Mouse (Mus musculus) embryonic facial prominence, embryonic 15.5 days (tissue): ENCODE measurements around the gene Wnt3a. TPM values are rescaled to one million over a fixed set of nuclear protein-coding genes. Genes with fewer than 3 reads are reported as not detected.
A peak's percentile ranks its signal among the peaks of the same experiment; 100 is the strongest.

ENCODE experiments used
- ATAC-seq: fragments of 200-750 bp; cut with Nextera tagmentation; 2 replicates; pipeline ENCODE4 v1.8.0; 2017; ENCODE audit warnings: low read depth, moderate TSS enrichment; ENCODE audit not compliant: insufficient number of reproducible peaks, low FRiP score, low TSS enrichment
- H3K27ac ChIP-seq: fragments of 300-500 bp; sonication (generic); replicated peaks from 2 replicates; pipeline ENCODE4 v1.5.1; 2015; ENCODE audit warnings: mild to moderate bottlenecking, inconsistent platforms
- H3K27me3 ChIP-seq: fragments of 300-500 bp; sonication (generic); 2 replicates; pipeline ENCODE4 v1.6.1; 2015; ENCODE audit warnings: inconsistent platforms
- H3K36me3 ChIP-seq: fragments of 300-500 bp; sonication (generic); 2 replicates; pipeline ENCODE4 v1.6.1; 2015; ENCODE audit warnings: mild to moderate bottlenecking, inconsistent platforms
- H3K4me1 ChIP-seq: fragments of 300-500 bp; sonication (generic); 2 replicates; pipeline ENCODE4 v1.6.1; 2015; ENCODE audit warnings: inconsistent platforms
- H3K4me2 ChIP-seq: fragments of 300-500 bp; sonication (generic); replicated peaks from 2 replicates; pipeline ENCODE4 v1.6.1; 2015; ENCODE audit warnings: mild to moderate bottlenecking, inconsistent platforms
- H3K4me3 ChIP-seq: fragments of 300-500 bp; sonication (generic); replicated peaks from 2 replicates; pipeline ENCODE4 v1.5.1; 2015; ENCODE audit warnings: mild to moderate bottlenecking, inconsistent platforms
- H3K9ac ChIP-seq: fragments of 300-500 bp; sonication (generic); 2 replicates; pipeline ENCODE4 v1.6.1; 2015; ENCODE audit warnings: inconsistent platforms
- H3K9me3 ChIP-seq: fragments of 300-500 bp; sonication (generic); replicated peaks from 2 replicates; pipeline ENCODE4 v1.6.1; 2016; ENCODE audit warnings: inconsistent platforms
- WGBS: fragments of 180-500 bp; shearing (Covaris S2); methylation state at CpG from one replicate; pipeline ENCODE4 v1.1.7; 2015; 5-methylcytosine and 5-hydroxymethylcytosine counted together
- polyA plus RNA-seq: library from polyadenylated mRNA; unstranded; fragments of >200 nt; fragmentation: Nextera tagmentation; extraction: Ambion mirVana; gene quantifications from 2 replicates; pipeline ENCODE4 v1.2.1, GENCODE M21; 2015

Gene Wnt3a
- polyA plus RNA-seq, result 2.5 and 3.4 TPM in 2 replicates

DNA sequence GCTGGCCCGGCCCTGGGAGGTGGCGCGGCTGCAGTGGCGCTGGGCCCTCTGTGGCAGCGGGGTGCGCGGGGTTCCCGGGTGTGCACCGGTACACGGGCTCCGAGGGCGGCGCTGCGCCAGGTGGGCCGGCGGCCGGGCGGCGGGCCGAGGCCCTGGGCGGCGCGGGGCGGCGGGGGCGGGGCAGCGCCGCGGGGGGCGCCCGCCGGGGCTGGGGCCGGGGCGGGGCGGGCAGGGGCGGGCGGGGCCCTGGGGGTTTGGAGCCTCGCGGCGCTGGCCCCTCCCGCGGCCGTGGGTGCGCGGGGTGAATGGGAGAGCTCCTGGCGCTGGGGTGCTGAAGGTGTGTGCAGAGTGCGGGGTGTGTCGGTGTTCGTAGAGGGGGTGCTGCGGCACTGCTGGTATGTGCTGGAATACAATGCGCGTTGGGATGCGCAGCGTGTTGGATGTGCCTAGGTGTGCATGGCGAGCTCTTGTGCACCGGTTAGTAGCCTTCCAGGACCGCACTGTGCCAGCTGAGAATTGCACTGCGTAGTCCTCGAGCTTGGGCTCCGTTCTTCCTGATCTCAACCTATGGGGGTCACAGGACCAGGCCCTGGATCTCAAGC, at the start of gene Wnt3a:
Wnt3a (minus strand) TSS at position 51 of the 602 bp plus-strand sequence.
- no peaks in the 10 kb centered on the region for H3K36me3 ChIP-seq
- no peak within 1 kb of the TSS for H3K27ac ChIP-seq
- peak within 1 kb of the TSS; percentile 42 for H3K4me3 ChIP-seq
- H3K9ac ChIP-seq, result no peak within 1 kb of the TSS
- H3K4me1 ChIP-seq, result peaks cover 27% of the 10 kb centered on the region
- no peak for ATAC-seq
- H3K9me3 ChIP-seq, result no peaks in the 10 kb centered on the region
- WGBS, result under 1% methylated on average over 58 of the region's 60 CpGs
- H3K27me3 ChIP-seq, result peaks cover 86% of the 10 kb centered on the region
- H3K4me2 ChIP-seq, result peak within 1 kb of the TSS; percentile 68

GRCm38 (mm10) chr11:59338736-59339120, 48.2 kb upstream of the Wnt3a start:
- Histone ChIP-seq H3K4me2 (no peak overlapping the region), H3K27me3 (no peaks in the 10 kb centered on the region), H3K36me3 (no peaks in the 10 kb centered on the region), H3K4me3 (no peak overlapping the region), H3K9me3 (no peaks in the 10 kb centered on the region), H3K27ac (no peak overlapping the region), H3K4me1 (peaks cover 4% of the 10 kb centered on the region; the same call in 1 of the 2 replicates), H3K9ac (no peak overlapping the region)
- no peak for ATAC-seq
- 81% methylated on average over 2 of the region's 2 CpGs for WGBS

DNA sequence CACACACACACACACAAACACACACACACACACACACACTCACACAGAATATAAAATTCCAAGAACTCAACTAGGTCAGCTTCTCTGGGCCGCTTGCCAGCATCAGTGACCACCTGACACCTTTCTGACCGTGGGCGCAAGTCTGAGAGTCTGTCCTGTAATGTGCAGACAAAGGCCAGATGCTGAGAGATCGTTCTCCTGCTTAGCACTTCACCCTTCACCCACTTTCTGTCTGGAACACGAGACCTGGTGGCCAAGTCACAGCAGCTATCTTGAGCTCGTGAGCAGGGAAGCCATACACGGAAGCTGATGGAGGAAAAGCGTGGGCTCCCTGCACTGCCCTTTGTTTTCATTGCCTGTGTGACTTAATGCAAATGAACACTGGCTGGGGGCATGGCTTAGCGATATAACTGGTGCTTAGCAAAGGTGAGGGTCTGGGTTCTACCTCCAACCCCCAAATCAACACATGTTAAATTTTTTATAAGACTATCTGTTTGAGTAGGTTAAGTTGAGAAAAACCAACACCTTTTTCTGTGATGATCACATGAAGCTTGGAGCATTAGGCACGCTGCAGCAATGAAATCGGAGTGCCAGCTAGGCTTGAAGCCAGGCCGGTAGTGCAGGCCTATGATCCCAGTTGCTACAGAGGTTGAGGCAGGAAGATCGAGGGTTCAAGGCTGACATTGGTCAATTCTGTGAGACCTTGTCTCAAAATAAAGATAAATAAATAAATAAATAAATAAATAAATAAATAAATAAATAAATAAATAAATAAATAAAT, 47.6 kb upstream of the Wnt3a start:
- Histone ChIP-seq H3K4me1 (peaks cover 4% of the 10 kb centered on the region; the same call in 1 of the 2 replicates), H3K9ac (no peak overlapping the region), H3K9me3 (no peaks in the 10 kb centered on the region), H3K27me3 (no peaks in the 10 kb centered on the region), H3K4me3 (no peak overlapping the region), H3K36me3 (no peaks in the 10 kb centered on the region), H3K27ac (no peak overlapping the region), H3K4me2 (no peak overlapping the region)
- 69% methylated on average over 13 of the region's 13 CpGs for WGBS
- ATAC-seq, result no peak

- H3K4me1 ChIP-seq, result peaks cover 14% of the 10 kb centered on the region; the same call in 1 of the 2 replicates
- H3K9me3 ChIP-seq, result no peaks in the 10 kb centered on the region
- no peaks in the 10 kb centered on the region for H3K27me3 ChIP-seq
- 0 out of 2 replicates have a peak, but pooled peaks have one; percentile 41 for ATAC-seq
- peaks cover 2% of the 10 kb centered on the region; the same call in 1 of the 2 replicates for H3K36me3 ChIP-seq
- H3K27ac ChIP-seq, result no peak overlapping the region
- 18% methylated on average over 1 of the region's 1 CpGs for WGBS
- no peak overlapping the region for H3K9ac ChIP-seq
- no peak overlapping the region for H3K4me3 ChIP-seq
- no peak overlapping the region for H3K4me2 ChIP-seq
Measured at GRCm38 (mm10) chr11:59336381-59336780, 45.8 kb upstream of the Wnt3a start.

- Histone ChIP-seq H3K4me1 (peaks cover 16% of the 10 kb centered on the region; the same call in 1 of the 2 replicates), H3K27ac (no peak overlapping the region)
- WGBS, result 43% methylated on average over 2 of the region's 2 CpGs
Measured at GRCm38 (mm10) chr11:59335942-59336341, 45.4 kb upstream of the Wnt3a start.

DNA sequence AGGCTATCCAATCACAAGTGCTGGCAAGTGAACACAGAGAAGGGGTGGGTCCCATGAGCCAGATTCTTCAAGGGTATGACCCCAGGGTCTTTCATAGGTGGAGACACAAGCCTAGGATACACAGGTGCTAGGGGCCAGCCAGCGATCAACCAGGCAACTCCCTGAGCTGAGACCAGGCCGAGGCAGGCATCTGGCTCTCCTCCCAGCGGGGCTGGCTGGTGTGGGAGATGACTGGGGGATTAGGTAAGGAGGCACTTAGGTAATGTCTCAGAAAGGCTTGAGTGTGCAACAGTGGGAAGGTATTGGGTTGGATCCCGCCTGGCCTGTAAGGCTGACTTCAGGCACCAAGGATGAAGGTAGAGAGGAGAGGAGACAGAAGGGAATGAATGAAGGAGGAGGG, 44.6 kb upstream of the Wnt3a start:
- Histone ChIP-seq H3K27ac (no peak overlapping the region), H3K27me3 (no peaks in the 10 kb centered on the region), H3K4me3 (no peak overlapping the region), H3K9ac (no peak overlapping the region), H3K36me3 (peaks cover 8% of the 10 kb centered on the region; the same call in 1 of the 2 replicates), H3K9me3 (no peaks in the 10 kb centered on the region), H3K4me2 (no peak overlapping the region), H3K4me1 (peaks cover 20% of the 10 kb centered on the region; the same call in 1 of the 2 replicates)
- no peak for ATAC-seq
- 78% methylated on average over 4 of the region's 4 CpGs for WGBS

More at GRCm38 (mm10) chr11:59335942-59336341, 45.4 kb upstream of the Wnt3a start:
- no peak overlapping the region for H3K4me2 ChIP-seq
- peaks cover 7% of the 10 kb centered on the region; the same call in 1 of the 2 replicates for H3K36me3 ChIP-seq
- no peak overlapping the region for H3K9ac ChIP-seq
- ATAC-seq, result no peak
- no peaks in the 10 kb centered on the region for H3K9me3 ChIP-seq
- H3K27me3 ChIP-seq, result no peaks in the 10 kb centered on the region
- no peak overlapping the region for H3K4me3 ChIP-seq

- Histone ChIP-seq H3K9me3 (no peaks in the 10 kb centered on the region), H3K4me2 (no peak overlapping the region), H3K4me1 (peaks cover 32% of the 10 kb centered on the region), H3K36me3 (peaks cover 8% of the 10 kb centered on the region; the same call in 1 of the 2 replicates), H3K9ac (no peak overlapping the region), H3K27ac (no peak overlapping the region), H3K4me3 (no peak overlapping the region), H3K27me3 (no peaks in the 10 kb centered on the region)
- WGBS, result 22% methylated on average over 9 of the region's 9 CpGs
- no peak for ATAC-seq
Measured at GRCm38 (mm10) chr11:59332938-59333337, 42.4 kb upstream of the Wnt3a start.

DNA sequence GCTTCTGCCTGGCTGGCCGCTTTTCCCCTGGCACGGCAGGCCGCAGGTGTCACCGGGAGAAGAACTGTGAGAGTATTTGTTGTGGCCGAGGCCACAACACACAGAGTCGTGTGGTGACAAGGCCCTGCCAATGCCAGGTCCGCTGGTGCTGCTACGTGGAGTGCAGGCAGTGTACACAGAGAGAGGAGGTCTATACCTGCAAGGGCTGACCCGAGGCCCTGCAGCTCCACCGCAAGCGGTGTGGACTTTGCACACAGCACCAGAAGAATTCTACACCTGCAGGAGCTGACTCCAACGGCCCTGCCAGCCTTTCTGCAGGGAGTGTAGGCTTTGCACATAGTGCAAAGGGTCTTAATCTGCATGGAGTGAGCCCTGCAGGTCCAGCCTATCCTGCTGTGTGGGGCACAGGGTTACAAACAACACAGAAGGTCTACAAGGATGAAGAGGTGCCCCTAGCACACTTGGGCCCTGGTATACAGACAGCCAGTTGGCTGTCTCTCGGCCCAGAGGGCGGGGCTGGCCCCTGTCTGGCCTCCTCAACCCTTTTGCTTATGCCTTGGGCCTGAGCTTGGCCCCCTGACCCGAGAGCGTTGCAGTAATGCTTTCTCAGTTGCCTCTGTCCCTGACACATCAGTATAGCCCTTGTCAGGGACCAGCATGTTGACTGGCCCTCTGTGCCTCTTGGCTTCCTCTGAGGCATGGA, 40.8 kb upstream of the Wnt3a start:
- H3K4me1 ChIP-seq, result peaks cover 32% of the 10 kb centered on the region
- H3K4me3 ChIP-seq, result no peak overlapping the region
- peaks cover 8% of the 10 kb centered on the region; the same call in 1 of the 2 replicates for H3K36me3 ChIP-seq
- H3K4me2 ChIP-seq, result no peak overlapping the region
- H3K9ac ChIP-seq, result no peak overlapping the region
- H3K27ac ChIP-seq, result no peak overlapping the region
- WGBS, result 78% methylated on average over 16 of the region's 16 CpGs
- H3K9me3 ChIP-seq, result no peaks in the 10 kb centered on the region
- no peaks in the 10 kb centered on the region for H3K27me3 ChIP-seq
- ATAC-seq, result no peak

DNA sequence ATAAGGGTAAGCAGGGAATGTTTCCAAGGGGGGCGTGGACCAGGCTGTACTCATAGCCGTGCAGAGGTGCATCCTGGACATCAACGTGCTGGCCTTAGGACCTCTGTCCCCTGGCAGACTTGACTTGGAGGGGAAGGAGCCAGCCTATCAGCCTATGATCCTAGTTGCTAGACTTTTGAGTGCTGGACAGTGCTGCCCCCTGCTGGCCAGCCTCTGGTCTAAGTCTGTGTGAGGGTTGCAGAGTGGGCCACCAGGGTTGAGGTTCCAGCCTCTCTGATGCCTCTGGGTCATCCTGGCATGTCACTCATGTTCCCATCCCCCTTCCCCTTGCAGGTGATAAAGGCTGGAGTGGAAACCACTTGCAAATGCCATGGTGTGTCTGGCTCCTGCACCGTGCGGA, 40.0 kb upstream of the Wnt3a start:
- Histone ChIP-seq H3K9me3 (no peaks in the 10 kb centered on the region), H3K36me3 (peaks cover 8% of the 10 kb centered on the region; the same call in 1 of the 2 replicates), H3K9ac (no peak overlapping the region), H3K4me2 (no peak overlapping the region), H3K27me3 (no peaks in the 10 kb centered on the region), H3K27ac (no peak overlapping the region), H3K4me3 (no peak overlapping the region), H3K4me1 (peaks cover 32% of the 10 kb centered on the region)
- 44% methylated on average over 5 of the region's 5 CpGs for WGBS
- no peak for ATAC-seq

DNA sequence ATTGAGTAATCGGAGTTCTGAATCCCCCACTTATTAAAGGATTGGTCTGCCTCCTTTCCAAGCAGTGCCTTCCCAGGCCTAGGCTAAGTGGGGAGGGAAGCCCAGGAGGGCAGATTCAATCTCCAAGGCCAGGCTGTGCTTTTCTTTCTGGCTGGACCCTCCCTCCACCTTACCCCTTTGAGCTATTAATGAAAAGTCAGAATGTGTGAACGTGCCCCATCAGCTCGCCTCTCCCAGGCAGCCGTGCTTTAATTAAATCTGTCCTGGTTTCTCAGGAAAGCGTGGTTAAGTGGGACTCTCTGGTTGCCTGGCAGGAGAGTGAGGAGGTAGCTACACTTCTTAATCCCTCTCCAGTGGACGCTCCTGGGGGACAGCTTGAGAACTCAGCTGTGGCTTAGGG, 39.1 kb upstream of the Wnt3a start:
- peaks cover 31% of the 10 kb centered on the region for H3K4me1 ChIP-seq
- H3K27me3 ChIP-seq, result no peaks in the 10 kb centered on the region
- H3K36me3 ChIP-seq, result peaks cover 8% of the 10 kb centered on the region; the same call in 1 of the 2 replicates
- H3K9ac ChIP-seq, result no peak overlapping the region
- no peaks in the 10 kb centered on the region for H3K9me3 ChIP-seq
- no peak overlapping the region for H3K4me2 ChIP-seq
- peak overlapping the region; percentile 35 for H3K27ac ChIP-seq
- no peak overlapping the region for H3K4me3 ChIP-seq
- ATAC-seq, result no peak
- WGBS, result 32% methylated on average over 6 of the region's 6 CpGs

DNA sequence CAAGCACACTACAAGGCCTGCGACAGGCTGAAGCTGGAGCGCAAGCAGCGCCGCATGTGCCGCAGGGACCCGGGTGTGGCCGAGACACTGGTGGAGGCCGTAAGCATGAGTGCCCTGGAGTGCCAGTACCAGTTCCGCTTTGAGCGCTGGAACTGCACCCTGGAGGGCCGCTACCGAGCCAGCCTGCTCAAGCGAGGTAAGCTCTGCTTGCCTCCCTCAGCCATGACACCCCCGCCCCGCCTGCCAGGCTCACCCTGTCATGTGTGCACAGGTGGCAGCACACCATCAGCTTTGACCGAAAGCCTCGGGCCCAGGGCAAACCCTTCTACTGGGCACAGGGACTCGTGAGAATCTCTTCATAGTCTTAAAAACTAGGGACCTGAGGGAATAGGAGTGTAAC, 37.1 kb upstream of the Wnt3a start:
- Histone ChIP-seq H3K27me3 (no peaks in the 10 kb centered on the region), H3K27ac (no peak overlapping the region), H3K9me3 (no peaks in the 10 kb centered on the region), H3K4me1 (peaks cover 44% of the 10 kb centered on the region), H3K36me3 (peaks cover 8% of the 10 kb centered on the region; the same call in 1 of the 2 replicates), H3K4me3 (no peak overlapping the region), H3K4me2 (no peak overlapping the region), H3K9ac (no peak overlapping the region)
- 85% methylated on average over 18 of the region's 18 CpGs for WGBS
- ATAC-seq, result no peak
